Mouse (Mus musculus) thymus, postnatal 0 days (tissue): ENCODE data around the gene Pi4kb. TPM values are rescaled to one million over a fixed set of nuclear protein-coding genes. Genes with fewer than 3 reads are reported as not detected.
"Not testable (repeated sequence)": the region's sequence is repeated elsewhere in the genome, so short reads cannot be mapped to it uniquely, and the experiment has no call there.

Experiments used
- DNase-seq: peaks from one replicate; pipeline ENCODE4 v3.0.0-alpha.2; 2015; ENCODE audit warnings: low spot score
- polyA plus RNA-seq: library from polyadenylated mRNA; unstranded; fragments of >200 nt; fragmentation: Nextera tagmentation; extraction: Ambion mirVana; gene quantifications from 2 replicates; pipeline ENCODE4 v1.2.1, GENCODE M21; 2015

Gene Pi4kb
- 18.4 and 21.6 TPM in 2 replicates for polyA plus RNA-seq

- peak; percentile 95 for DNase-seq
Measured at GRCm38 (mm10) chr3:94974528-94975422, at the start of gene Pi4kb. Gene Pi4kb (plus strand): TSS chr3:94974731.

- not testable (repeated sequence) for DNase-seq
Measured at GRCm38 (mm10) chr3:94926301-94926736, 48.2 kb upstream of the Pi4kb start.

GRCm38 (mm10) chr3:94928979-94929378, 45.6 kb upstream of the Pi4kb start:
- not testable (repeated sequence) for DNase-seq

- not testable (repeated sequence) for DNase-seq
Measured at GRCm38 (mm10) chr3:94930386-94931266, 43.9 kb upstream of the Pi4kb start.

GRCm38 (mm10) chr3:94931427-94932082, 43.0 kb upstream of the Pi4kb start:
- not testable (repeated sequence) for DNase-seq

- DNase-seq = not testable (repeated sequence)
Measured at GRCm38 (mm10) chr3:94932279-94932678, 42.3 kb upstream of the Pi4kb start.

- DNase-seq = no peak
Measured at GRCm38 (mm10) chr3:94932809-94933564, 41.5 kb upstream of the Pi4kb start, which contains the start of gene Selenbp1. Gene Selenbp1 (plus strand): TSS chr3:94933056.

GRCm38 (mm10) chr3:94933604-94934003, 40.9 kb upstream of the Pi4kb start:
- not testable (repeated sequence) for DNase-seq

GRCm38 (mm10) chr3:94934564-94934963, 40.0 kb upstream of the Pi4kb start:
- DNase-seq = not testable (repeated sequence)

GRCm38 (mm10) chr3:94935332-94935731, 39.2 kb upstream of the Pi4kb start:
- not testable (repeated sequence) for DNase-seq

- DNase-seq = not testable (repeated sequence)
Measured at GRCm38 (mm10) chr3:94936147-94936546, 38.4 kb upstream of the Pi4kb start.

GRCm38 (mm10) chr3:94937194-94937593, 37.3 kb upstream of the Pi4kb start:
- DNase-seq = not testable (repeated sequence)

- DNase-seq = not testable (repeated sequence)
Measured at GRCm38 (mm10) chr3:94940033-94940432, 34.5 kb upstream of the Pi4kb start.

GRCm38 (mm10) chr3:94942211-94942967, 32.1 kb upstream of the Pi4kb start:
- DNase-seq = not testable (repeated sequence)

- DNase-seq = not testable (repeated sequence)
Measured at GRCm38 (mm10) chr3:94943706-94944105, 30.8 kb upstream of the Pi4kb start.

- DNase-seq = peak; percentile 43
Measured at GRCm38 (mm10) chr3:94948066-94948614, 26.4 kb upstream of the Pi4kb start.

- no peak for DNase-seq
Measured at GRCm38 (mm10) chr3:94949645-94950044, 24.9 kb upstream of the Pi4kb start.

- peak; percentile 51 for DNase-seq
Measured at GRCm38 (mm10) chr3:94952806-94953205, 21.7 kb upstream of the Pi4kb start.

GRCm38 (mm10) chr3:94953384-94953763, 21.2 kb upstream of the Pi4kb start:
- no peak for DNase-seq
